Mouse (Mus musculus): ENCODE results near the gene Fam208b. TPM values are rescaled to one million over a fixed set of nuclear protein-coding genes. Genes with fewer than 3 reads are reported as not detected.
"Not testable (repeated sequence)": the region's sequence is repeated elsewhere in the genome, so short reads cannot be mapped to it uniquely, and the experiment has no call there.

The Fam208b gene
- polyA plus RNA-seq, 2 experiments = 3.5 to 4.2 TPM

DNA sequence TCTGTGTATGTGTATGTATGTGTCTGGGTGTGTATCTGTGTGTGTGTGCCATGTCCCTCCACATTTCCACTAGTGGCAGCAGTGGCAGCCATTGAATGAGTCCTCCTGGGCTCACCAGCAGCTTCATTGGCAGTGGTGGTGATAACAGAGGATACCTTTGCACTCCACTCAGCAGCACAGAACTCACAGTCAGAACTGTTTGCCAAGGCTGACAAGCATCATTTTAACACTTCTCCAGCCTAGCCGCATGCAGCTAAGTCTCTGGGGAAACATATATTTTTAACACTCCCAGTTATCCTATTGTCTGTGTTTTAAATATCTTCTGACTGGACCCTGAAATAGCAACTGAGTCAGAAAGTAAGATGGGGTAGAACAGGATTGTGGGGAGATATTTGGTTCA is 87.0 kb downstream of the Fam208b start:
- ATAC-seq (ENCODE audit: insufficient read depth) = no peak
- H3K9ac ChIP-seq (replicated peaks) = no peak overlapping the region
- WGBS (ENCODE audit: insufficient replicate concordance) = 78% methylated on average over 1 of the region's 1 CpGs

DNA sequence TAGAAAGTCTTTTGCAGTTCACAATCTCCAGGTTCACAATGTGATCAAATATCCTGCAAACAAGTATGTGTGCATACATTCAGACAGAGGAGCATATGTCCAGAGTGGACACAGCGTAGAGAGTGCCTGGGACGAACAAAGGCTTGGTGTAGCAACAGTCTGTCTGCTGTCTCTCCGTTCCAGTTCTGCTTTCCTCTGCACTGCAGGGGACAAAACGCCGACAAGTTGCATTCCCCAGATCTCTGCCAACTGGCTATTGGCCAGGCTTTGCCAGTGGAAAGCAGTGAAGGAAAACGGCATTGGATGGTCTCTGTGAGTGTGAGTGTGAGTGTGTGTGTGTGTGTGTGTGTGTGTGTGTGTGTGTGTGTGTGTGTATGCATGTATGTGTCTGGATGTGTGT is 87.4 kb downstream of the Fam208b start:
- Histone ChIP-seq H3K27ac (no peak overlapping the region), H3K9me3 (ENCODE audit: control insufficient read depth, low read length) (no peaks in the 10 kb centered on the region), H3K4me1 (replicated peaks; ENCODE audit: control insufficient read depth in 2 of 2, insufficient read depth in 2 of 2, low read length in 1 of 2) (0 out of 4 replicates have a peak, but pooled peaks cover 0 to 2% of the 10 kb centered on the region in 2 experiments), H3K4me3 (ENCODE audit: insufficient read depth in 1 of 2, low read depth in 2 of 2, low read length in 2 of 2) (no peak overlapping the region), H3K36me3 (replicated peaks; ENCODE audit: control insufficient read depth, insufficient read depth, low read depth) (no peaks in the 10 kb centered on the region), H3K9ac (replicated peaks) (no peak overlapping the region), H3K4me2 (ENCODE audit: low read depth) (no peak overlapping the region), H3K27me3 (ENCODE audit: control insufficient read depth, insufficient read depth, low read length) (no peaks in the 10 kb centered on the region)
- no peak for ATAC-seq (ENCODE audit: insufficient read depth)
- no peak for TF ChIP-seq CTCF (IDR thresholded peaks at IDR 0.05; ENCODE audit: low read depth)
- no peak for TF ChIP-seq EP300 (IDR thresholded peaks at IDR 0.05; ENCODE audit: low read depth)
- no peak for DNase-seq (ENCODE audit: low read depth in 3 of 3, low spot score in 3 of 3)
- 47% methylated on average over 6 of the region's 6 CpGs for WGBS (ENCODE audit: insufficient replicate concordance)

More for the DNA sequence above, 87.0 kb downstream of the Fam208b start:
- no peaks in the 10 kb centered on the region for H3K27me3 ChIP-seq (ENCODE audit: control insufficient read depth, insufficient read depth, low read length)
- H3K36me3 ChIP-seq (replicated peaks; ENCODE audit: control insufficient read depth, insufficient read depth, low read depth) = no peaks in the 10 kb centered on the region
- 0 out of 4 replicates have a peak, but pooled peaks cover 0 to 2% of the 10 kb centered on the region in 2 experiments for H3K4me1 ChIP-seq (replicated peaks; ENCODE audit: control insufficient read depth in 2 of 2, insufficient read depth in 2 of 2, low read length in 1 of 2)
- DNase-seq (ENCODE audit: low read depth in 3 of 3, low spot score in 3 of 3) = no peak
- no peaks in the 10 kb centered on the region for H3K9me3 ChIP-seq (ENCODE audit: control insufficient read depth, low read length)
- no peak overlapping the region for H3K27ac ChIP-seq
- H3K4me3 ChIP-seq (ENCODE audit: insufficient read depth in 1 of 2, low read depth in 2 of 2, low read length in 2 of 2) = no peak overlapping the region
- H3K4me2 ChIP-seq (ENCODE audit: low read depth) = no peak overlapping the region
- TF ChIP-seq EP300 (IDR thresholded peaks at IDR 0.05; ENCODE audit: low read depth) (no peak), CTCF (IDR thresholded peaks at IDR 0.05; ENCODE audit: low read depth) (no peak)

DNA sequence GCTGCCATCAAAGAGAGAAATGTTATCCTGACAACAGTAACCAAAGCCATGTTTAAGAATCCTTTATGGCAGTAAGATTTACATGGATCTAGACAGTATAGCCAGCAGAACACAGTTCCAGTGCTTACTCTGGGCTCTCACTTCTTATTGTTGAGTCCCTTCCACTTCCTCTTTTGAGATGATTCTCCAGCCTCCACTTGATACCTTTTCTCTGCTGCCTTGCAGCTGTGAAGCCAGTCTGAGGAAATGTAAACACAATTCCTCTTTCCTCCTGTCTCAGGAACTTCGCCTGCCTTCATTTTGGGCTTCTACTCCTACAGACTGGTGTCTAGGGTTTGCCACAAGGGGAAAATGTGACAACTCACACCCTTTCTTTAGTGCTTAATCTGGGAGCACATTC is 90.9 kb downstream of the Fam208b start:
- H3K9ac ChIP-seq (replicated peaks); H3K27me3 ChIP-seq (ENCODE audit: control insufficient read depth, insufficient read depth, low read length); H3K4me2 ChIP-seq (ENCODE audit: low read depth); H3K36me3 ChIP-seq (replicated peaks; ENCODE audit: control insufficient read depth, insufficient read depth, low read depth); ATAC-seq (ENCODE audit: insufficient read depth); DNase-seq (ENCODE audit: low read depth in 3 of 3, low spot score in 3 of 3); H3K4me3 ChIP-seq (ENCODE audit: insufficient read depth in 1 of 2, low read depth in 2 of 2, low read length in 2 of 2); H3K4me1 ChIP-seq (replicated peaks; ENCODE audit: control insufficient read depth in 2 of 2, insufficient read depth in 2 of 2, low read length in 1 of 2); H3K27ac ChIP-seq; H3K9me3 ChIP-seq (ENCODE audit: control insufficient read depth, low read length): not testable (repeated sequence)
- WGBS (ENCODE audit: insufficient replicate concordance) = 6% methylated on average over 1 of the region's 1 CpGs

GRCm38 (mm10) chr13:3519357-3519756 is 91.6 kb downstream of the Fam208b start:
- not testable (repeated sequence) for H3K4me1 ChIP-seq (replicated peaks; ENCODE audit: control insufficient read depth in 2 of 2, insufficient read depth in 2 of 2, low read length in 1 of 2); H3K36me3 ChIP-seq (replicated peaks; ENCODE audit: control insufficient read depth, insufficient read depth, low read depth); H3K27ac ChIP-seq; ATAC-seq (ENCODE audit: insufficient read depth); DNase-seq (ENCODE audit: low read depth in 3 of 3, low spot score in 3 of 3); H3K9ac ChIP-seq (replicated peaks); H3K4me2 ChIP-seq (ENCODE audit: low read depth); H3K9me3 ChIP-seq (ENCODE audit: control insufficient read depth, low read length); H3K27me3 ChIP-seq (ENCODE audit: control insufficient read depth, insufficient read depth, low read length); H3K4me3 ChIP-seq (ENCODE audit: insufficient read depth in 1 of 2, low read depth in 2 of 2, low read length in 2 of 2)
- WGBS (ENCODE audit: insufficient replicate concordance) = 15% methylated on average over 3 of the region's 4 CpGs

Other genes with a start within 250 kb of the Fam208b start
- 41.5 and 57.2 TPM in 2 replicates for gene Gdi2, start 73.0 kb downstream of the Fam208b start, polyA plus RNA-seq (2012; rRNA removed)
- gene Gdi2, start 73.0 kb downstream of the Fam208b start, polyA plus RNA-seq (2014; fragmentation: Nextera tagmentation; extraction: Ambion mirVana) = 162 and 174 TPM in 2 replicates
- 2.3 TPM in 2 replicates for gene Asb13, start 22.9 kb upstream of the Fam208b start, polyA plus RNA-seq (2012; rRNA removed)
- 1.6 and 1.7 TPM in 2 replicates for gene Asb13, start 22.9 kb upstream of the Fam208b start, polyA plus RNA-seq (2014; fragmentation: Nextera tagmentation; extraction: Ambion mirVana)
- gene Calml3, start 193.2 kb upstream of the Fam208b start, polyA plus RNA-seq (2012; rRNA removed) = 0.03 TPM in 1 of 2 replicates, not detected in the other
- gene Calml3, start 193.2 kb upstream of the Fam208b start, polyA plus RNA-seq (2014; fragmentation: Nextera tagmentation; extraction: Ambion mirVana) = not detected in 2 replicates
- gene Calm4, start 226.6 kb upstream of the Fam208b start, polyA plus RNA-seq (2012; rRNA removed) = not detected in 2 replicates
- not detected in 2 replicates for gene Calm4, start 226.6 kb upstream of the Fam208b start, polyA plus RNA-seq (2014; fragmentation: Nextera tagmentation; extraction: Ambion mirVana)
- gene Calm5, start 243.1 kb upstream of the Fam208b start, polyA plus RNA-seq (2012; rRNA removed) = not detected in 2 replicates
- not detected in 2 replicates for gene Calm5, start 243.1 kb upstream of the Fam208b start, polyA plus RNA-seq (2014; fragmentation: Nextera tagmentation; extraction: Ambion mirVana)